Mouse (Mus musculus) hindbrain, embryonic 15.5 days (tissue): ENCODE results near the gene Ebf1. TPM values are rescaled to one million over a fixed set of nuclear protein-coding genes. Genes with fewer than 3 reads are reported as not detected.

Experiments used
- ATAC-seq: fragments of 200-750 bp; cut with Nextera tagmentation; 2 replicates; pipeline ENCODE4 v1.8.0; 2017; ENCODE audit warnings: low read depth, moderate number of reproducible peaks, moderate TSS enrichment; ENCODE audit not compliant: low FRiP score
- H3K27ac ChIP-seq: fragments of 300-500 bp; sonication (generic); replicated peaks from 2 replicates; pipeline ENCODE4 v1.5.1; 2015; ENCODE audit warnings: mild to moderate bottlenecking, inconsistent platforms
- H3K27me3 ChIP-seq: fragments of 300-500 bp; sonication (generic); 2 replicates; pipeline ENCODE4 v1.6.1; 2015; ENCODE audit warnings: control low read depth, inconsistent platforms
- H3K36me3 ChIP-seq: fragments of 300-500 bp; sonication (generic); 2 replicates; pipeline ENCODE4 v1.6.1; 2015; ENCODE audit warnings: control low read depth, inconsistent platforms
- H3K4me1 ChIP-seq: fragments of 300-500 bp; sonication (generic); replicated peaks from 2 replicates; pipeline ENCODE4 v1.6.1; 2015; ENCODE audit warnings: control low read depth, inconsistent platforms
- H3K4me2 ChIP-seq: fragments of 300-500 bp; sonication (generic); 2 replicates; pipeline ENCODE4 v1.6.1; 2015; ENCODE audit warnings: moderate library complexity, mild to moderate bottlenecking, inconsistent platforms
- H3K4me3 ChIP-seq: fragments of 300-500 bp; sonication (generic); 2 replicates; pipeline ENCODE4 v1.5.1; 2015; ENCODE audit warnings: mild to moderate bottlenecking, inconsistent platforms
- H3K9ac ChIP-seq: fragments of 300-500 bp; sonication (generic); 2 replicates; pipeline ENCODE4 v1.6.1; 2015; ENCODE audit warnings: inconsistent platforms
- H3K9me3 ChIP-seq: fragments of 300-500 bp; sonication (generic); 2 replicates; pipeline ENCODE4 v1.6.1; 2016; ENCODE audit warnings: control low read depth, inconsistent platforms
- WGBS: fragments of 180-500 bp; shearing (Covaris S2); methylation state at CpG from one replicate; pipeline ENCODE4 v1.1.7; 2015; 5-methylcytosine and 5-hydroxymethylcytosine counted together
- polyA plus RNA-seq: library from polyadenylated mRNA; unstranded; fragments of >200 nt; fragmentation: Nextera tagmentation; extraction: Ambion mirVana; gene quantifications from 2 replicates; pipeline ENCODE4 v1.2.1, GENCODE M21; 2015

Gene Ebf1
- polyA plus RNA-seq, 1 experiment from 2014 or later = 139 TPM

GRCm38 (mm10) chr11:44900496-44900895 is 283.4 kb downstream of the Ebf1 start:
- 23% methylated on average over 7 of the region's 7 CpGs for WGBS
- H3K27me3 ChIP-seq = no peaks in the 10 kb centered on the region
- no peaks in the 10 kb centered on the region for H3K36me3 ChIP-seq
- peaks cover 46% of the 10 kb centered on the region for H3K4me1 ChIP-seq
- H3K9me3 ChIP-seq = no peaks in the 10 kb centered on the region
- no peak overlapping the region for H3K4me3 ChIP-seq
- peak overlapping the region; percentile 21 for H3K4me2 ChIP-seq
- peak; percentile 55; the same call in 1 of the 2 replicates for ATAC-seq
- H3K27ac ChIP-seq = peak overlapping the region; percentile 47; the same call in 1 of the 2 replicates
- H3K9ac ChIP-seq = no peak overlapping the region

- no peaks in the 10 kb centered on the region for H3K27me3 ChIP-seq
- no peak overlapping the region for H3K27ac ChIP-seq
- WGBS = 75% methylated on average over 2 of the region's 2 CpGs
- no peak overlapping the region for H3K4me2 ChIP-seq
- no peak for ATAC-seq
- H3K9me3 ChIP-seq = no peaks in the 10 kb centered on the region
- H3K9ac ChIP-seq = no peak overlapping the region
- no peak overlapping the region for H3K4me3 ChIP-seq
- peaks cover 46% of the 10 kb centered on the region for H3K4me1 ChIP-seq
- H3K36me3 ChIP-seq = no peaks in the 10 kb centered on the region
Measured at GRCm38 (mm10) chr11:44901715-44902114, 284.6 kb downstream of the Ebf1 start.

GRCm38 (mm10) chr11:44902165-44902564 is 285.0 kb downstream of the Ebf1 start:
- Histone ChIP-seq H3K4me1 (peaks cover 43% of the 10 kb centered on the region), H3K4me2 (no peak overlapping the region), H3K27me3 (no peaks in the 10 kb centered on the region), H3K27ac (0 out of 2 replicates have a peak overlapping the region, but pooled peaks have one; percentile 26), H3K9me3 (no peaks in the 10 kb centered on the region), H3K36me3 (no peaks in the 10 kb centered on the region), H3K4me3 (no peak overlapping the region), H3K9ac (no peak overlapping the region)
- no peak for ATAC-seq
- 57% methylated on average over 6 of the region's 6 CpGs for WGBS

GRCm38 (mm10) chr11:44904121-44904520 is 287.0 kb downstream of the Ebf1 start:
- no peak for ATAC-seq
- WGBS = 26% methylated on average over 9 of the region's 9 CpGs
- no peaks in the 10 kb centered on the region for H3K27me3 ChIP-seq
- no peak overlapping the region for H3K4me2 ChIP-seq
- H3K4me1 ChIP-seq = peaks cover 43% of the 10 kb centered on the region
- H3K9me3 ChIP-seq = no peaks in the 10 kb centered on the region
- H3K9ac ChIP-seq = no peak overlapping the region
- no peaks in the 10 kb centered on the region for H3K36me3 ChIP-seq
- H3K4me3 ChIP-seq = no peak overlapping the region
- 0 out of 2 replicates have a peak overlapping the region, but pooled peaks have one; percentile 25 for H3K27ac ChIP-seq

- Histone ChIP-seq H3K27me3 (no peaks in the 10 kb centered on the region), H3K4me3 (no peak overlapping the region), H3K36me3 (no peaks in the 10 kb centered on the region), H3K9ac (no peak overlapping the region), H3K27ac (no peak overlapping the region), H3K9me3 (no peaks in the 10 kb centered on the region), H3K4me1 (peaks cover 25% of the 10 kb centered on the region), H3K4me2 (no peak overlapping the region)
- WGBS = 69% methylated on average over 5 of the region's 5 CpGs
- ATAC-seq = no peak
Measured at GRCm38 (mm10) chr11:44906456-44906855, 289.3 kb downstream of the Ebf1 start.

GRCm38 (mm10) chr11:44911765-44912164 is 294.6 kb downstream of the Ebf1 start:
- no peaks in the 10 kb centered on the region for H3K4me1 ChIP-seq
- H3K27me3 ChIP-seq = no peaks in the 10 kb centered on the region
- WGBS = 30% methylated on average over 1 of the region's 1 CpGs
- no peak overlapping the region for H3K27ac ChIP-seq
- H3K4me3 ChIP-seq = no peak overlapping the region
- H3K36me3 ChIP-seq = no peaks in the 10 kb centered on the region
- H3K4me2 ChIP-seq = no peak overlapping the region
- no peaks in the 10 kb centered on the region for H3K9me3 ChIP-seq
- no peak for ATAC-seq
- H3K9ac ChIP-seq = no peak overlapping the region

GRCm38 (mm10) chr11:44913806-44914205 is 296.7 kb downstream of the Ebf1 start:
- Histone ChIP-seq H3K4me1 (no peaks in the 10 kb centered on the region), H3K4me2 (no peak overlapping the region), H3K27me3 (no peaks in the 10 kb centered on the region), H3K36me3 (no peaks in the 10 kb centered on the region), H3K9me3 (no peaks in the 10 kb centered on the region), H3K27ac (no peak overlapping the region), H3K9ac (no peak overlapping the region), H3K4me3 (no peak overlapping the region)
- ATAC-seq = no peak
- WGBS = 91% methylated on average over 5 of the region's 5 CpGs

GRCm38 (mm10) chr11:44917059-44917458 is 299.9 kb downstream of the Ebf1 start:
- Histone ChIP-seq H3K4me3 (no peak overlapping the region), H3K27ac (no peak overlapping the region), H3K27me3 (no peaks in the 10 kb centered on the region), H3K4me1 (no peaks in the 10 kb centered on the region), H3K9me3 (no peaks in the 10 kb centered on the region), H3K9ac (no peak overlapping the region), H3K36me3 (no peaks in the 10 kb centered on the region), H3K4me2 (no peak overlapping the region)
- WGBS = 67% methylated on average over 8 of the region's 8 CpGs
- ATAC-seq = no peak

- Histone ChIP-seq H3K9ac (no peak overlapping the region), H3K4me1 (no peaks in the 10 kb centered on the region), H3K4me2 (no peak overlapping the region), H3K9me3 (no peaks in the 10 kb centered on the region), H3K36me3 (no peaks in the 10 kb centered on the region), H3K27me3 (no peaks in the 10 kb centered on the region), H3K4me3 (no peak overlapping the region), H3K27ac (no peak overlapping the region)
- WGBS = 96% methylated on average over 3 of the region's 3 CpGs
- ATAC-seq = no peak
Measured at GRCm38 (mm10) chr11:44923138-44923537, 306.0 kb downstream of the Ebf1 start.

GRCm38 (mm10) chr11:44923868-44924508 is 306.9 kb downstream of the Ebf1 start:
- Histone ChIP-seq H3K4me3 (no peak overlapping the region), H3K9me3 (no peaks in the 10 kb centered on the region), H3K4me1 (no peaks in the 10 kb centered on the region), H3K27me3 (no peaks in the 10 kb centered on the region), H3K9ac (no peak overlapping the region), H3K27ac (no peak overlapping the region), H3K36me3 (no peaks in the 10 kb centered on the region), H3K4me2 (no peak overlapping the region)
- WGBS = 87% methylated on average over 10 of the region's 10 CpGs
- no peak for ATAC-seq

- Histone ChIP-seq H3K4me3 (no peak overlapping the region), H3K4me2 (no peak overlapping the region), H3K9ac (no peak overlapping the region), H3K27ac (peak overlapping the region; percentile 61), H3K4me1 (no peaks in the 10 kb centered on the region), H3K9me3 (no peaks in the 10 kb centered on the region), H3K36me3 (no peaks in the 10 kb centered on the region), H3K27me3 (no peaks in the 10 kb centered on the region)
- no peak for ATAC-seq
- 51% methylated on average over 8 of the region's 8 CpGs for WGBS
Measured at GRCm38 (mm10) chr11:44924896-44925295, 307.8 kb downstream of the Ebf1 start.

- H3K4me2 ChIP-seq = no peak overlapping the region
- H3K27ac ChIP-seq = no peak overlapping the region
- no peaks in the 10 kb centered on the region for H3K36me3 ChIP-seq
- 77% methylated on average over 12 of the region's 12 CpGs for WGBS
- H3K4me1 ChIP-seq = no peaks in the 10 kb centered on the region
- H3K9me3 ChIP-seq = no peaks in the 10 kb centered on the region
- H3K27me3 ChIP-seq = no peaks in the 10 kb centered on the region
- H3K9ac ChIP-seq = no peak overlapping the region
- no peak for ATAC-seq
- H3K4me3 ChIP-seq = no peak overlapping the region
Measured at GRCm38 (mm10) chr11:44925806-44926525, 308.8 kb downstream of the Ebf1 start.
